Mouse (Mus musculus) hindbrain, embryonic 14.5 days (tissue): Measurements from ENCODE around the gene Morn4. TPM values are rescaled to one million over a fixed set of nuclear protein-coding genes. Genes with fewer than 3 reads are reported as not detected.

Experiments
- ATAC-seq: fragments of 200-750 bp; cut with Nextera tagmentation; 2 replicates; pipeline ENCODE4 v1.8.0; 2017; ENCODE audit warnings: moderate number of reproducible peaks, mild to moderate bottlenecking, moderate TSS enrichment, moderate library complexity; ENCODE audit not compliant: low FRiP score
- DNase-seq: peaks from one replicate; pipeline ENCODE4 v3.0.0-alpha.2; 2015; ENCODE audit warnings: low spot score
- H3K27ac ChIP-seq: fragments of 300-500 bp; sonication (generic); 2 replicates; pipeline ENCODE4 v1.5.1; 2014; ENCODE audit warnings: mild to moderate bottlenecking, moderate library complexity
- H3K27me3 ChIP-seq: fragments of 300-500 bp; sonication (generic); 2 replicates; pipeline ENCODE4 v1.6.1; 2014; ENCODE audit warnings: mild to moderate bottlenecking, low read length, mixed read lengths; ENCODE audit not compliant: control insufficient read depth, insufficient read depth
- H3K36me3 ChIP-seq: fragments of 300-500 bp; sonication (generic); replicated peaks from 2 replicates; pipeline ENCODE4 v1.6.1; 2014; ENCODE audit not compliant: control insufficient read depth, insufficient read depth
- H3K4me1 ChIP-seq: fragments of 300-500 bp; sonication (generic); replicated peaks from 2 replicates; pipeline ENCODE4 v1.6.1; 2014; ENCODE audit warnings: antibody characterized with exemption, low read length, mixed read lengths; ENCODE audit not compliant: control insufficient read depth, insufficient read depth
- H3K4me2 ChIP-seq: fragments of 300-500 bp; sonication (generic); replicated peaks from 2 replicates; pipeline ENCODE4 v1.6.1; 2014; ENCODE audit warnings: mild to moderate bottlenecking, moderate library complexity
- H3K4me3 ChIP-seq: fragments of 300-500 bp; sonication (generic); replicated peaks from 2 replicates; pipeline ENCODE4 v1.5.1; 2014; ENCODE audit warnings: mild to moderate bottlenecking, low read length
- H3K9ac ChIP-seq: fragments of 300-500 bp; sonication (generic); 2 replicates; pipeline ENCODE4 v1.6.1; 2014
- H3K9me3 ChIP-seq: fragments of 300-500 bp; sonication (generic); 2 replicates; pipeline ENCODE4 v1.6.1; 2016; ENCODE audit warnings: low read length; ENCODE audit not compliant: control insufficient read depth
- WGBS: fragments of 180-500 bp; shearing (Covaris S2); extraction: QIAGEN DNeasy Blood & Tissue Kit; methylation state at CpG from one replicate; pipeline ENCODE4 v1.1.7; 2014; 5-methylcytosine and 5-hydroxymethylcytosine counted together
- polyA plus RNA-seq: library from polyadenylated mRNA; unstranded; fragments of >200 nt; fragmentation: Nextera tagmentation; extraction: Ambion mirVana; gene quantifications from 2 replicates; pipeline ENCODE4 v1.2.1, GENCODE M21; 2014

Morn4 gene
- polyA plus RNA-seq, 1 experiment from 2014 or later: 117 TPM

- DNase-seq (no peak), ATAC-seq (no peak)
- WGBS: 93% methylated on average over 6 of the region's 6 CpGs
- Histone ChIP-seq H3K27me3 (no peaks in the 10 kb centered on the region), H3K4me2 (no peak overlapping the region), H3K27ac (no peak overlapping the region), H3K9me3 (no peaks in the 10 kb centered on the region), H3K4me3 (no peak overlapping the region), H3K4me1 (0 out of 2 replicates have a peak, but pooled peaks cover 7% of the 10 kb centered on the region), H3K36me3 (peaks cover 36% of the 10 kb centered on the region), H3K9ac (no peak overlapping the region)
Measured at GRCm38 (mm10) chr19:42126219-42126605, 40.1 kb upstream of the Morn4 start.

GRCm38 (mm10) chr19:42125501-42126218 lies 39.5 kb upstream of the Morn4 start:
- H3K4me2 ChIP-seq: no peak overlapping the region
- no peak overlapping the region for H3K27ac ChIP-seq
- H3K36me3 ChIP-seq: peaks cover 41% of the 10 kb centered on the region
- H3K4me3 ChIP-seq: no peak overlapping the region
- no peaks in the 10 kb centered on the region for H3K27me3 ChIP-seq
- ATAC-seq: no peak
- no peak overlapping the region for H3K9ac ChIP-seq
- 0 out of 2 replicates have a peak, but pooled peaks cover 7% of the 10 kb centered on the region for H3K4me1 ChIP-seq
- DNase-seq: no peak
- no peaks in the 10 kb centered on the region for H3K9me3 ChIP-seq
- WGBS: 84% methylated on average over 11 of the region's 11 CpGs

GRCm38 (mm10) chr19:42124684-42125083 lies 38.5 kb upstream of the Morn4 start:
- 0 out of 2 replicates have a peak, but pooled peaks cover 7% of the 10 kb centered on the region for H3K4me1 ChIP-seq

GRCm38 (mm10) chr19:42120451-42120850 lies 34.3 kb upstream of the Morn4 start:
- no peak overlapping the region for H3K9ac ChIP-seq
- 92% methylated on average over 8 of the region's 8 CpGs for WGBS
- no peak overlapping the region for H3K4me3 ChIP-seq
- peaks cover 89% of the 10 kb centered on the region for H3K36me3 ChIP-seq
- H3K27me3 ChIP-seq: no peaks in the 10 kb centered on the region
- ATAC-seq (no peak), DNase-seq (no peak)
- H3K4me2 ChIP-seq: no peak overlapping the region
- no peak overlapping the region for H3K27ac ChIP-seq
- no peaks in the 10 kb centered on the region for H3K4me1 ChIP-seq
- H3K9me3 ChIP-seq: no peaks in the 10 kb centered on the region

More at GRCm38 (mm10) chr19:42124684-42125083, 38.5 kb upstream of the Morn4 start:
- H3K27ac ChIP-seq: no peak overlapping the region
- H3K9me3 ChIP-seq: no peaks in the 10 kb centered on the region
- ATAC-seq (no peak), DNase-seq (no peak)
- no peak overlapping the region for H3K4me3 ChIP-seq
- WGBS: 83% methylated on average over 13 of the region's 13 CpGs
- H3K36me3 ChIP-seq: peaks cover 51% of the 10 kb centered on the region
- H3K9ac ChIP-seq: no peak overlapping the region
- H3K4me2 ChIP-seq: no peak overlapping the region
- no peaks in the 10 kb centered on the region for H3K27me3 ChIP-seq

GRCm38 (mm10) chr19:42118596-42118995 lies 32.4 kb upstream of the Morn4 start:
- H3K27ac ChIP-seq: no peak overlapping the region
- no peaks in the 10 kb centered on the region for H3K9me3 ChIP-seq
- H3K36me3 ChIP-seq: peaks cover 93% of the 10 kb centered on the region
- H3K27me3 ChIP-seq: no peaks in the 10 kb centered on the region
- H3K9ac ChIP-seq: no peak overlapping the region
- no peaks in the 10 kb centered on the region for H3K4me1 ChIP-seq
- DNase-seq (no peak), ATAC-seq (no peak)
- H3K4me2 ChIP-seq: no peak overlapping the region
- 99% methylated on average over 5 of the region's 5 CpGs for WGBS
- no peak overlapping the region for H3K4me3 ChIP-seq

GRCm38 (mm10) chr19:42118142-42118541 lies 32.0 kb upstream of the Morn4 start:
- no peak overlapping the region for H3K9ac ChIP-seq
- no peak overlapping the region for H3K27ac ChIP-seq
- DNase-seq (no peak), ATAC-seq (no peak)
- H3K4me1 ChIP-seq: no peaks in the 10 kb centered on the region
- no peak overlapping the region for H3K4me3 ChIP-seq
- peaks cover 93% of the 10 kb centered on the region for H3K36me3 ChIP-seq
- WGBS: 96% methylated on average over 9 of the region's 9 CpGs
- no peaks in the 10 kb centered on the region for H3K9me3 ChIP-seq
- H3K27me3 ChIP-seq: no peaks in the 10 kb centered on the region
- no peak overlapping the region for H3K4me2 ChIP-seq

- Histone ChIP-seq H3K9me3 (no peaks in the 10 kb centered on the region), H3K27me3 (no peaks in the 10 kb centered on the region), H3K4me2 (no peak overlapping the region), H3K4me3 (no peak overlapping the region), H3K9ac (no peak overlapping the region), H3K4me1 (no peaks in the 10 kb centered on the region), H3K36me3 (peaks cover 74% of the 10 kb centered on the region), H3K27ac (no peak overlapping the region)
- ATAC-seq: no peak
- WGBS: 92% methylated on average over 4 of the region's 4 CpGs
- no peak for DNase-seq
Measured at GRCm38 (mm10) chr19:42115783-42116335, 29.7 kb upstream of the Morn4 start.

- no peaks in the 10 kb centered on the region for H3K27me3 ChIP-seq
- no peak overlapping the region for H3K4me3 ChIP-seq
- no peak for ATAC-seq
- H3K36me3 ChIP-seq: peaks cover 52% of the 10 kb centered on the region
- no peak overlapping the region for H3K27ac ChIP-seq
- H3K9me3 ChIP-seq: no peaks in the 10 kb centered on the region
- DNase-seq: no peak
- WGBS: 94% methylated on average over 9 of the region's 9 CpGs
- H3K9ac ChIP-seq: no peak overlapping the region
- H3K4me2 ChIP-seq: no peak overlapping the region
- no peaks in the 10 kb centered on the region for H3K4me1 ChIP-seq
Measured at GRCm38 (mm10) chr19:42104681-42105080, 18.5 kb upstream of the Morn4 start.

GRCm38 (mm10) chr19:42099406-42099805 lies 13.2 kb upstream of the Morn4 start:
- Histone ChIP-seq H3K27me3 (no peaks in the 10 kb centered on the region), H3K4me1 (no peaks in the 10 kb centered on the region), H3K27ac (no peak overlapping the region), H3K4me2 (no peak overlapping the region), H3K9me3 (no peaks in the 10 kb centered on the region), H3K4me3 (no peak overlapping the region), H3K36me3 (peaks cover 32% of the 10 kb centered on the region), H3K9ac (no peak overlapping the region)
- DNase-seq: no peak
- no peak for ATAC-seq
- WGBS: 98% methylated on average over 3 of the region's 3 CpGs
